8 mouse cellular contexts compared by ENCODE assay signal in the genomic region with DNA sequence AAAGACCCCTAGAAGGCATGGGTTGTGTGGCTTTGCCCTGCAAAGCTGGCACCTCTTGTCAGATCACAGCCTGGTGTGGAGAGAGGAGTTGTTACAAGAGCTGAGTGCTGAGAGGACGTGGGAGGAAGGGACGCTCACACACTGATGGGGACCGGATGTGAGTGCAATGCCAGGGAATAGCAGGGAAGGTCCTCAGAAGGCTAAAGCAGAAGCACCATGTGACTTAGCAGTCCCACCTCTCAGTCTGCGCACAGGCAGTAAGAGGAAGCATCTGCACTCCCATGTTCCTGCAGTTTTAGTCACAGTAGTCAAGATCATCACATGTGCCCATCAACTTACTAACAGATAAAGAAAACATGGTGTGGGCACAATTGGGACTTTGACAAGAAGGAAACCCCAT.
A peak's percentile ranks its signal among the peaks of the same experiment; 100 is the strongest.
DNase-seq lines count a peak whose midpoint lies in the region; ATAC-seq and TF ChIP-seq lines count a peak whose summit lies in the region.
"Had no signal": no experiment of that assay in that cellular context is flagged by ENCODE, and none has a peak within 500 bp of the region (broad histone marks: within the 10 kb centered on the region; RNA-seq: fewer than 3 reads in every experiment).

No protein-coding gene starts in this region.

- H3K79me2 ChIP-seq in liver, adult 2 months (ENCODE audit: control insufficient read depth, insufficient read depth, low read length): no peaks in the 10 kb centered on the region; the same call in 1 of the 2 replicates

- ATAC-seq in liver, embryonic 12.5 days: no peak
- no peak for ATAC-seq in forebrain, embryonic 14.5 days
- ATAC-seq in hematopoietic stem cell, adult 5-6 weeks (replicated peaks in 1 of 2; ENCODE audit: insufficient read depth in 1 of 2, low FRiP score in 2 of 2, low TSS enrichment in 1 of 2, low read depth in 1 of 2, poor library complexity in 2 of 2, severe bottlenecking in 2 of 2): peak; percentile 58 to 60; a peak in 3 of 4 replicates
- ATAC-seq in midbrain, embryonic 14.5 days (ENCODE audit: low FRiP score, low TSS enrichment): no peak

- H3K9ac ChIP-seq in liver, adult 2 months (ENCODE audit: low read depth, low read length): no peak overlapping the region
- H3K9ac ChIP-seq in liver, embryonic 12.5 days: no peak overlapping the region
- H3K9ac ChIP-seq in forebrain, embryonic 14.5 days (ENCODE audit: low read length): no peak overlapping the region
- no peak overlapping the region for H3K9ac ChIP-seq in midbrain, embryonic 14.5 days (replicated peaks; ENCODE audit: low read length)

- TF ChIP-seq POLR2A in liver, adult 2 months (IDR thresholded peaks at IDR 0.05; ENCODE audit: extremely low read depth, insufficient read depth, low read length): no peak

- H3K36me3 ChIP-seq in liver, adult 2 months (ENCODE audit: control insufficient read depth, insufficient read depth, low read length): no peaks in the 10 kb centered on the region
- no peaks in the 10 kb centered on the region for H3K36me3 ChIP-seq in liver, embryonic 12.5 days
- H3K36me3 ChIP-seq in forebrain, embryonic 14.5 days (ENCODE audit: control insufficient read depth, insufficient read depth, low read length): no peaks in the 10 kb centered on the region
- H3K36me3 ChIP-seq in midbrain, embryonic 14.5 days (ENCODE audit: control insufficient read depth, insufficient read depth, low read length): no peaks in the 10 kb centered on the region

- no peak overlapping the region for H3K27ac ChIP-seq in liver, adult 2 months (replicated peaks; ENCODE audit: insufficient read depth, low read depth, low read length)
- H3K27ac ChIP-seq in liver, embryonic 12.5 days: no peak overlapping the region
- H3K27ac ChIP-seq in forebrain, embryonic 14.5 days (ENCODE audit: low read depth, low read length): peak overlapping the region; percentile 85
- 0 out of 2 replicates have a peak overlapping the region, but pooled peaks have one; percentile 72 for H3K27ac ChIP-seq in midbrain, embryonic 14.5 days (replicated peaks; ENCODE audit: low read depth, low read length)

- no peak for TF ChIP-seq CTCF in liver, adult 2 months (IDR thresholded peaks at IDR 0.05; ENCODE audit: low read depth, low read length)

- DNase-seq in liver, adult 2 months (ENCODE audit: extremely low read depth, low read depth, low spot score): peak; percentile 8
- DNase-seq in forebrain, embryonic 14.5 days (ENCODE audit: low spot score): no peak
- no peak for DNase-seq in midbrain, embryonic 14.5 days
- DNase-seq in cerebellum, postnatal 4 days (ENCODE audit: low spot score in 2 of 2): no peak
- DNase-seq in layer of hippocampus, postnatal 10 days (ENCODE audit: low spot score in 2 of 2): no peak
- DNase-seq: cerebellum, adult 8-10 months had no signal

- 68% methylated on average over 4 of the region's 4 CpGs for WGBS in liver, adult 2 months
- WGBS in liver, embryonic 12.5 days (ENCODE audit: insufficient replicate concordance): 37% methylated on average over 4 of the region's 4 CpGs
- 70% methylated on average over 4 of the region's 4 CpGs for WGBS in forebrain, embryonic 14.5 days
- WGBS in midbrain, embryonic 14.5 days: 84% methylated on average over 4 of the region's 4 CpGs

- H3K4me1 ChIP-seq in liver, adult 2 months (ENCODE audit: control insufficient read depth, insufficient read depth, low read length): no peaks in the 10 kb centered on the region
- H3K4me1 ChIP-seq in liver, embryonic 12.5 days: peaks cover 18% of the 10 kb centered on the region
- peaks cover 55% of the 10 kb centered on the region for H3K4me1 ChIP-seq in forebrain, embryonic 14.5 days (ENCODE audit: control insufficient read depth, insufficient read depth, low read length)
- H3K4me1 ChIP-seq in midbrain, embryonic 14.5 days (ENCODE audit: control insufficient read depth, insufficient read depth, low read length): peaks cover 33% of the 10 kb centered on the region

- no peaks in the 10 kb centered on the region for H3K27me3 ChIP-seq in liver, adult 2 months (ENCODE audit: control insufficient read depth, insufficient read depth, low read length)
- no peaks in the 10 kb centered on the region for H3K27me3 ChIP-seq in liver, embryonic 12.5 days (replicated peaks)
- no peaks in the 10 kb centered on the region for H3K27me3 ChIP-seq in forebrain, embryonic 14.5 days (replicated peaks; ENCODE audit: control insufficient read depth, insufficient read depth, low read length)
- H3K27me3 ChIP-seq in midbrain, embryonic 14.5 days (ENCODE audit: control insufficient read depth, insufficient read depth, low read length): no peaks in the 10 kb centered on the region

- H3K9me3 ChIP-seq in liver, embryonic 12.5 days (replicated peaks): no peaks in the 10 kb centered on the region
- H3K9me3 ChIP-seq in forebrain, embryonic 14.5 days (replicated peaks; ENCODE audit: control insufficient read depth, low read length): no peaks in the 10 kb centered on the region
- H3K9me3 ChIP-seq in midbrain, embryonic 14.5 days (ENCODE audit: control insufficient read depth, low read length): no peaks in the 10 kb centered on the region

- H3K4me2 ChIP-seq in liver, embryonic 12.5 days: no peak overlapping the region
- no peak overlapping the region for H3K4me2 ChIP-seq in forebrain, embryonic 14.5 days (ENCODE audit: low read length)
- H3K4me2 ChIP-seq in midbrain, embryonic 14.5 days (ENCODE audit: low read length): no peak overlapping the region

- no peak overlapping the region for H3K4me3 ChIP-seq in liver, adult 2 months (ENCODE audit: insufficient read depth, low read depth, low read length)
- no peak overlapping the region for H3K4me3 ChIP-seq in liver, embryonic 12.5 days
- no peak overlapping the region for H3K4me3 ChIP-seq in forebrain, embryonic 14.5 days (ENCODE audit: low read depth, low read length)
- no peak overlapping the region for H3K4me3 ChIP-seq in midbrain, embryonic 14.5 days (replicated peaks; ENCODE audit: low read depth, low read length)

Comparison
In these comparisons a context has a peak if more than half of its experiments do, and no peak if none do; other contexts are left out.
1. H3K27ac ChIP-seq: peak in forebrain, embryonic 14.5 days (single experiment) and midbrain, embryonic 14.5 days (single experiment); none in liver, adult 2 months (single experiment) and liver, embryonic 12.5 days (single experiment).
2. ATAC-seq: peak in hematopoietic stem cell, adult 5-6 weeks (2 of 2); none in liver, embryonic 12.5 days (single experiment), forebrain, embryonic 14.5 days (single experiment) and midbrain, embryonic 14.5 days (single experiment).